ENCODE assay signal across 12 mouse cellular contexts in genomic region chr7:83738623-83739462, GRCm38 (mm10). TPM values are rescaled to one million over a fixed set of nuclear protein-coding genes. Genes with fewer than 3 reads are reported as not detected.
DNase-seq lines count a peak whose midpoint lies in the region; ATAC-seq and TF ChIP-seq lines count a peak whose summit lies in the region.
"Had no signal": no experiment of that assay in that cellular context is flagged by ENCODE, and none has a peak within 500 bp of the region (broad histone marks: within the 10 kb centered on the region; RNA-seq: fewer than 3 reads in every experiment).

No protein-coding gene starts in this region.

- no peak overlapping the region for H3K4me2 ChIP-seq in liver, postnatal 0 days (ENCODE audit: low read depth, low read length)
- no peak overlapping the region for H3K4me2 ChIP-seq in liver, embryonic 12.5 days
- H3K4me2 ChIP-seq in heart, embryonic 15.5 days: no peak overlapping the region
- no peak overlapping the region for H3K4me2 ChIP-seq in stomach, embryonic 15.5 days
- no peak overlapping the region for H3K4me2 ChIP-seq in forebrain, embryonic 13.5 days

- no peak overlapping the region for H3K27ac ChIP-seq in liver, postnatal 0 days (ENCODE audit: low read depth)
- no peak overlapping the region for H3K27ac ChIP-seq in liver, embryonic 12.5 days
- peak overlapping the region; percentile 26 for H3K27ac ChIP-seq in heart, embryonic 15.5 days
- H3K27ac ChIP-seq in stomach, embryonic 15.5 days: no peak overlapping the region
- H3K27ac ChIP-seq in forebrain, embryonic 13.5 days: no peak overlapping the region

- H3K4me3 ChIP-seq in liver, postnatal 0 days (ENCODE audit: low read depth, low read length): no peak overlapping the region
- H3K4me3 ChIP-seq in liver, embryonic 12.5 days: no peak overlapping the region
- no peak overlapping the region for H3K4me3 ChIP-seq in heart, embryonic 15.5 days
- no peak overlapping the region for H3K4me3 ChIP-seq in stomach, embryonic 15.5 days (replicated peaks)
- H3K4me3 ChIP-seq in forebrain, embryonic 13.5 days: no peak overlapping the region

- no peak for ATAC-seq in cerebellum, adult (ENCODE audit: insufficient number of reproducible peaks, low FRiP score, low TSS enrichment)
- no peak for ATAC-seq in liver, postnatal 0 days
- no peak for ATAC-seq in liver, embryonic 12.5 days
- ATAC-seq in heart, embryonic 15.5 days (replicated peaks; ENCODE audit: insufficient number of reproducible peaks, insufficient read depth, low FRiP score, low read depth): no peak
- ATAC-seq in stomach, embryonic 15.5 days (ENCODE audit: insufficient read depth, low FRiP score, low read depth): 0 out of 2 replicates have a peak, but pooled peaks have one; percentile 45
- ATAC-seq in forebrain, embryonic 13.5 days: no peak

- no peaks in the 10 kb centered on the region for H3K36me3 ChIP-seq in liver, postnatal 0 days (replicated peaks; ENCODE audit: insufficient read depth, low read length)
- no peaks in the 10 kb centered on the region for H3K36me3 ChIP-seq in liver, embryonic 12.5 days
- H3K36me3 ChIP-seq in heart, embryonic 15.5 days: no peaks in the 10 kb centered on the region
- H3K36me3 ChIP-seq in stomach, embryonic 15.5 days: no peaks in the 10 kb centered on the region
- no peaks in the 10 kb centered on the region for H3K36me3 ChIP-seq in forebrain, embryonic 13.5 days (ENCODE audit: poor library complexity, severe bottlenecking)

- TF ChIP-seq CTCF in liver, postnatal 0 days (IDR thresholded peaks at IDR 0.05; ENCODE audit: low read depth): no peak

- peak; percentile 40 to 49 for DNase-seq in cerebellum, postnatal 14 days
- peak; percentile 6 for DNase-seq in liver, postnatal 0 days
- no peak for DNase-seq in urinary bladder, postnatal 4 days (ENCODE audit: low spot score in 2 of 2)
- DNase-seq: adrenal gland, postnatal 10 days; kidney, postnatal 36 days; layer of hippocampus, postnatal 36 days; liver had no signal

- TF ChIP-seq EP300 in liver, postnatal 0 days (IDR thresholded peaks at IDR 0.05; ENCODE audit: low read depth): no peak

- H3K4me1 ChIP-seq in liver, postnatal 0 days (ENCODE audit: insufficient read depth): no peaks in the 10 kb centered on the region
- H3K4me1 ChIP-seq in liver, embryonic 12.5 days: no peaks in the 10 kb centered on the region
- peaks cover 12% of the 10 kb centered on the region for H3K4me1 ChIP-seq in heart, embryonic 15.5 days (replicated peaks)
- peaks cover 12% of the 10 kb centered on the region; the same call in 1 of the 2 replicates for H3K4me1 ChIP-seq in stomach, embryonic 15.5 days
- no peaks in the 10 kb centered on the region for H3K4me1 ChIP-seq in forebrain, embryonic 13.5 days

- H3K9me3 ChIP-seq in liver, postnatal 0 days (ENCODE audit: low read length): no peaks in the 10 kb centered on the region
- no peaks in the 10 kb centered on the region for H3K9me3 ChIP-seq in liver, embryonic 12.5 days (replicated peaks)
- no peaks in the 10 kb centered on the region for H3K9me3 ChIP-seq in heart, embryonic 15.5 days (replicated peaks)
- H3K9me3 ChIP-seq in stomach, embryonic 15.5 days: no peaks in the 10 kb centered on the region
- H3K9me3 ChIP-seq in forebrain, embryonic 13.5 days (replicated peaks): no peaks in the 10 kb centered on the region

- H3K9ac ChIP-seq in liver, postnatal 0 days (replicated peaks): no peak overlapping the region
- no peak overlapping the region for H3K9ac ChIP-seq in liver, embryonic 12.5 days
- H3K9ac ChIP-seq in heart, embryonic 15.5 days: no peak overlapping the region
- H3K9ac ChIP-seq in stomach, embryonic 15.5 days: no peak overlapping the region
- H3K9ac ChIP-seq in forebrain, embryonic 13.5 days: no peak overlapping the region

- H3K27me3 ChIP-seq in liver, postnatal 0 days (ENCODE audit: insufficient read depth, low read length): no peaks in the 10 kb centered on the region
- no peaks in the 10 kb centered on the region for H3K27me3 ChIP-seq in liver, embryonic 12.5 days (replicated peaks)
- no peaks in the 10 kb centered on the region for H3K27me3 ChIP-seq in heart, embryonic 15.5 days
- no peaks in the 10 kb centered on the region for H3K27me3 ChIP-seq in stomach, embryonic 15.5 days (replicated peaks)
- H3K27me3 ChIP-seq in forebrain, embryonic 13.5 days: no peaks in the 10 kb centered on the region

- 69% methylated on average over 10 of the region's 10 CpGs for WGBS in liver, postnatal 0 days (ENCODE audit: insufficient replicate concordance)
- WGBS in liver, embryonic 12.5 days (ENCODE audit: insufficient replicate concordance): 53% methylated on average over 10 of the region's 10 CpGs
- 52% methylated on average over 10 of the region's 10 CpGs for WGBS in heart, embryonic 15.5 days
- 61% methylated on average over 10 of the region's 10 CpGs for WGBS in stomach, embryonic 15.5 days
- 78% methylated on average over 10 of the region's 10 CpGs for WGBS in forebrain, embryonic 13.5 days

RNA-seq across cellular contexts. Expression of gene Il16, which starts 6.7 kb away (rescaled TPM):
- polyA plus RNA-seq in liver, postnatal 0 days (2015; fragmentation: Nextera tagmentation; extraction: Ambion mirVana): 8.5 and 9.8 TPM in 2 replicates
- polyA plus RNA-seq in liver, embryonic 12.5 days (2016; fragmentation: Nextera tagmentation; extraction: Ambion mirVana): 4.7 and 5.2 TPM in 2 replicates
- 4.7 and 8.6 TPM in 2 replicates for polyA plus RNA-seq in heart, embryonic 15.5 days (2015; fragmentation: Nextera tagmentation; extraction: Ambion mirVana)
- 5.5 and 5.7 TPM in 2 replicates for polyA plus RNA-seq in stomach, embryonic 15.5 days (2015; fragmentation: Nextera tagmentation; extraction: Ambion mirVana)
- polyA plus RNA-seq in forebrain, embryonic 13.5 days (2015; fragmentation: Nextera tagmentation; extraction: Ambion mirVana): 0.93 and 1.1 TPM in 2 replicates

RNA-seq across cellular contexts. Expression of gene Cfap161, which starts 55.8 kb away (rescaled TPM):
- not detected in 2 replicates for polyA plus RNA-seq in liver, postnatal 0 days (2015; fragmentation: Nextera tagmentation; extraction: Ambion mirVana)
- not detected in 2 replicates for polyA plus RNA-seq in liver, embryonic 12.5 days (2016; fragmentation: Nextera tagmentation; extraction: Ambion mirVana)
- 1.8 and 1.9 TPM in 2 replicates for polyA plus RNA-seq in heart, embryonic 15.5 days (2015; fragmentation: Nextera tagmentation; extraction: Ambion mirVana)
- polyA plus RNA-seq in stomach, embryonic 15.5 days (2015; fragmentation: Nextera tagmentation; extraction: Ambion mirVana): 0.32 TPM in 1 of 2 replicates, not detected in the other
- 0.45 and 0.79 TPM in 2 replicates for polyA plus RNA-seq in forebrain, embryonic 13.5 days (2015; fragmentation: Nextera tagmentation; extraction: Ambion mirVana)

Comparison
In these comparisons a context has a peak if more than half of its experiments do, and no peak if none do; other contexts are left out.
1. DNase-seq: peak in cerebellum, postnatal 14 days (2 of 2) and liver, postnatal 0 days (single experiment); none in urinary bladder, postnatal 4 days (0 of 2).